In genomic region chr2:32235886-32236759, GRCm38 (mm10) we compare ENCODE assay signal across 1 mouse cellular context.
A peak's percentile ranks its signal among the peaks of the same experiment; 100 is the strongest.
TF ChIP-seq lines count a peak whose summit lies in the region.

Gene Pomt1 (plus strand): TSS chr2:32236590.

TF ChIP-seq in CH12.LX, 34 proteins besides CTCF, POLR2A, EP300 and RAD21 (continued from another document):
- TF ChIP-seq ELF1 (IDR thresholded peaks at IDR 0.05; ENCODE audit: low read depth, low read length) (peak; percentile 62; the same call in 1 of the 2 replicates), USF2 (conservative IDR thresholded peaks at IDR 0.05; ENCODE audit: low read depth, low read length) (no peak), TCF12 (IDR thresholded peaks at IDR 0.05; ENCODE audit: low read depth, low read length) (peak; percentile 81), MAX (IDR thresholded peaks at IDR 0.05; ENCODE audit: low read length) (peak; percentile 87), IRF4 (IDR thresholded peaks at IDR 0.05; ENCODE audit: low read depth, low read length) (no peak), JUND (conservative IDR thresholded peaks at IDR 0.05; ENCODE audit: low read depth, low read length) (no peak), POLR2AphosphoS2 (IDR thresholded peaks at IDR 0.05; ENCODE audit: low read depth, low read length) (peak; percentile 85; the same call in 1 of the 2 replicates), ZMIZ1 (IDR thresholded peaks at IDR 0.05; ENCODE audit: low read depth, low read length) (0 out of 2 replicates have a peak, but pooled peaks have one; percentile 19), NELFE (IDR thresholded peaks at IDR 0.05; ENCODE audit: low read depth, low read length) (peak; percentile 97), PAX5 (IDR thresholded peaks at IDR 0.05; ENCODE audit: low read length) (no peak), ZKSCAN1 (IDR thresholded peaks at IDR 0.05; ENCODE audit: borderline replicate concordance, low read depth, low read length) (peak; percentile 5; the same call in 1 of the 2 replicates), ZNF384 (IDR thresholded peaks at IDR 0.05; ENCODE audit: low read depth, low read length) (0 out of 2 replicates have a peak, but pooled peaks have one; percentile 19), KAT2A (IDR thresholded peaks at IDR 0.05; ENCODE audit: insufficient replicate concordance, low read length) (peak; percentile 66; the same call in 1 of the 2 replicates), E2F4 (IDR thresholded peaks at IDR 0.05; ENCODE audit: insufficient replicate concordance, low read depth, low read length) (no peak), BHLHE40 (IDR thresholded peaks at IDR 0.05; ENCODE audit: low read depth, low read length) (peak; percentile 54), HCFC1 (IDR thresholded peaks at IDR 0.05; ENCODE audit: low read depth, low read length) (peak; percentile 89), SIN3A (IDR thresholded peaks at IDR 0.05; ENCODE audit: low read length) (peak; percentile 98), TBP (conservative IDR thresholded peaks at IDR 0.05; ENCODE audit: low read depth, low read length) (no peak), MEF2A (IDR thresholded peaks at IDR 0.05; ENCODE audit: borderline replicate concordance, low read depth, low read length) (peak; percentile 39; the same call in 1 of the 2 replicates), CHD2 (IDR thresholded peaks at IDR 0.05; ENCODE audit: low read length) (peak; percentile 43; the same call in 1 of the 2 replicates), MXI1 (IDR thresholded peaks at IDR 0.05; ENCODE audit: low read depth, low read length) (peak; percentile 97)
